Mouse (Mus musculus): ENCODE measurements around the gene Ifnk.

Gene Ifnk

GRCm38 (mm10) chr4:35192725-35193124, 40.9 kb downstream of the Ifnk start:
- DNase-seq (ENCODE audit: low spot score in 2 of 2): no peak

- no peak for DNase-seq (ENCODE audit: low spot score in 2 of 2)
Observed at GRCm38 (mm10) chr4:35201700-35202099, 49.8 kb downstream of the Ifnk start.
